Mouse (Mus musculus): ENCODE data around the gene Ubap1l. TPM values are rescaled to one million over a fixed set of nuclear protein-coding genes. Genes with fewer than 3 reads are reported as not detected.
"Not testable (repeated sequence)": the region's sequence is repeated elsewhere in the genome, so short reads cannot be mapped to it uniquely, and the experiment has no call there.

Ubap1l gene
- polyA plus RNA-seq, 1 experiment: 0.25 TPM

DNA sequence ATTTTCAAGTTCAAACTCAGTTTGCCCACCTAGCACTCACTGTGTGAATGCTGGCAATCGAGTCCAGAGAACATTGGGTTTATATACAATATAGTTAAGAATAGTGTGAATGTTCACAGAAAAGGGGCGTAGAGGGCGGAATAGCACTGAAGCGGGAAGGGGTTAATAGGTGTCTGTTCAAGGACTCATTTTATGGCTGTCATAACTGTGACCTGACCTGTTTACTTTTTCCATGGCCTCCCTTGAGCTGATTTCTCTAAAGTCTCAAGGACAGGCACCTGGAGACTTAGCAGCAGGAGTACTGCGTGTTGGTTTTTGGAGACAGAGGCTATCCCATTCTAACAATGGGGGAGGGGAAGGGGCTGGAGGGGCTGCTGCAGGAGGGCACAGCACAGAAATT, 26.9 kb upstream of the Ubap1l start:
- 84% methylated on average over 5 of the region's 5 CpGs for WGBS

DNA sequence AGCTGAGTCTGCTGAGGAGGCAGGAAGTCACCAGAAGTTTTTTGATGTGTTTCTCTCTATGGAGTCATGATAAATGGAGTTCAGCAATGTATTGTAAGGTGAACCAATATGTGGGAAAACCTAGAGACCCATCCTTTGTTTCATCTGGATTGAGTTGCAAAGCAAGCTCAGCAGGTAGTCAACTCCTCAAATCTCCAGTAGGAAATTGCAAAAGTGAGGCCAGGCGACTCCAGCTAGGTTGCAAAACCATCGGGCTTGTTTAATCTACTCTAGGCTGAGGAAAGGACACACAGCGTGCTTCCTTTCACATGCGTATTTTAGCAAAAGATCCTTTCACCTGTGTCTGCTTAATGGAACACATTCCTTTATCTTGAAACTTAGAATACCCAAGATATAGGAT, 21.7 kb upstream of the Ubap1l start:
- H3K36me3 ChIP-seq (ENCODE audit: control insufficient read depth, insufficient read depth, low read length): no peaks in the 10 kb centered on the region
- no peak for DNase-seq
- no peak overlapping the region for H3K27ac ChIP-seq (ENCODE audit: insufficient read depth, low read depth, low read length)
- no peaks in the 10 kb centered on the region for H3K4me1 ChIP-seq (ENCODE audit: control insufficient read depth, insufficient read depth, low read length)
- H3K4me3 ChIP-seq (ENCODE audit: insufficient read depth, low read depth, low read length): no peak overlapping the region
- TF ChIP-seq POLR2A (IDR thresholded peaks at IDR 0.05; ENCODE audit: low read depth, low read length): no peak
- no peak for TF ChIP-seq CTCF (conservative IDR thresholded peaks at IDR 0.05; ENCODE audit: insufficient read depth, insufficient read length, low read depth, low read length)
- 88% methylated on average over 4 of the region's 4 CpGs for WGBS
- H3K27me3 ChIP-seq (replicated peaks; ENCODE audit: control insufficient read depth, insufficient read depth, low read length): no peaks in the 10 kb centered on the region

More for the DNA sequence above, 26.9 kb upstream of the Ubap1l start:
- Histone ChIP-seq H3K4me1 (ENCODE audit: control insufficient read depth, insufficient read depth, low read length) (no peaks in the 10 kb centered on the region), H3K27ac (ENCODE audit: insufficient read depth, low read depth, low read length) (no peak overlapping the region), H3K36me3 (ENCODE audit: control insufficient read depth, insufficient read depth, low read length) (peaks cover 7% of the 10 kb centered on the region), H3K27me3 (replicated peaks; ENCODE audit: control insufficient read depth, insufficient read depth, low read length) (no peaks in the 10 kb centered on the region), H3K4me3 (ENCODE audit: insufficient read depth, low read depth, low read length) (no peak overlapping the region)
- DNase-seq: no peak
- TF ChIP-seq POLR2A (IDR thresholded peaks at IDR 0.05; ENCODE audit: low read depth, low read length) (no peak), CTCF (conservative IDR thresholded peaks at IDR 0.05; ENCODE audit: insufficient read depth, insufficient read length, low read depth, low read length) (no peak)

GRCm38 (mm10) chr9:65340414-65340813, 20.4 kb upstream of the Ubap1l start:
- TF ChIP-seq CTCF (conservative IDR thresholded peaks at IDR 0.05; ENCODE audit: insufficient read depth, insufficient read length, low read depth, low read length) (no peak), POLR2A (IDR thresholded peaks at IDR 0.05; ENCODE audit: low read depth, low read length) (no peak)
- H3K4me3 ChIP-seq (ENCODE audit: insufficient read depth, low read depth, low read length): no peak overlapping the region
- H3K36me3 ChIP-seq (ENCODE audit: control insufficient read depth, insufficient read depth, low read length): no peaks in the 10 kb centered on the region
- 86% methylated on average over 2 of the region's 2 CpGs for WGBS
- H3K27ac ChIP-seq (ENCODE audit: insufficient read depth, low read depth, low read length): no peak overlapping the region
- H3K4me1 ChIP-seq (ENCODE audit: control insufficient read depth, insufficient read depth, low read length): no peaks in the 10 kb centered on the region
- DNase-seq: no peak
- H3K27me3 ChIP-seq (replicated peaks; ENCODE audit: control insufficient read depth, insufficient read depth, low read length): no peaks in the 10 kb centered on the region

GRCm38 (mm10) chr9:65345439-65345838, 15.4 kb upstream of the Ubap1l start:
- H3K4me1 ChIP-seq (ENCODE audit: control insufficient read depth, insufficient read depth, low read length); H3K27me3 ChIP-seq (replicated peaks; ENCODE audit: control insufficient read depth, insufficient read depth, low read length); H3K36me3 ChIP-seq (ENCODE audit: control insufficient read depth, insufficient read depth, low read length); DNase-seq: not testable (repeated sequence)
- WGBS: 61% methylated on average over 11 of the region's 11 CpGs
- Histone ChIP-seq H3K4me3 (ENCODE audit: insufficient read depth, low read depth, low read length) (peak overlapping the region; percentile 78), H3K27ac (ENCODE audit: insufficient read depth, low read depth, low read length) (peak overlapping the region; percentile 84)

DNA sequence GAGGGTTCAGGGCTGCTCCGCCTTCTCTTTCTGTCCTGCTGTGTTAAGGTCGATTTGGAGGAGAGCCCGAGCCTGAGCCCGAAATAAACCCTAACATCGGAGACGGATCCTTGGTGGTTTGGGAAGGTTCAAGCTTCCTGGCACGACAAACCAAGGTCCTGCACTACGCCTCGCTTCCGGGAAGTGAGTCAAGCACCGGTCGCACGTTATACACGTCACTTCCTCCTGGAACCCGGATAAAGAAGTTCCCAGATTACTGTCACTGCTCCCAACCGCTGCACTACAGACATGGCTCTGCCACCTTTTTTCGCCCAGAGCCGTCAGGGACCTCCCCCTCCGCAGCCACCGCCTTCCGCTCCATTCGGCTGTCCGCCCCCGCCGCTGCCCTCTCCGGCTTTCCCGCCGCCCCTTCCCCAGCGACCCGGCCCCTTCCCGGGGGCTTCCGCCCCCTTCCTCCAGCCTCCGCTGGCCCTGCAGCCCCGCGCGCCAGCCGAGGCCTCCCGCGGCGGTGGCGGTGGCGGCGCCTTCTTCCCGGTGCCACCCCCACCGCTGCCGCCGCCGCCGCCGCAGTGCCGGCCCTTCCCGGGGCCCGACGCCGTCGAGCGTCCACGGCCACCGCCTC, 14.9 kb upstream of the Ubap1l start, which contains the start of gene Pdcd7:
Pdcd7 (plus strand) TSS at position 251 of the 622 bp plus-strand sequence.
- 1% methylated on average over 57 of the region's 59 CpGs for WGBS
- Histone ChIP-seq H3K4me3 (ENCODE audit: insufficient read depth, low read depth, low read length) (peak within 1 kb of the TSS; percentile 78), H3K27ac (ENCODE audit: insufficient read depth, low read depth, low read length) (peak within 1 kb of the TSS; percentile 84), H3K36me3 (ENCODE audit: control insufficient read depth, insufficient read depth, low read length) (no peaks in the 10 kb centered on the region), H3K4me1 (ENCODE audit: control insufficient read depth, insufficient read depth, low read length) (peaks cover 7% of the 10 kb centered on the region; the same call in 1 of the 2 replicates), H3K27me3 (replicated peaks; ENCODE audit: control insufficient read depth, insufficient read depth, low read length) (no peaks in the 10 kb centered on the region)
- TF ChIP-seq POLR2A (IDR thresholded peaks at IDR 0.05; ENCODE audit: low read depth, low read length) (peak; percentile 53), CTCF (conservative IDR thresholded peaks at IDR 0.05; ENCODE audit: insufficient read depth, insufficient read length, low read depth, low read length) (no peak)
- peak; percentile 97 for DNase-seq

- Histone ChIP-seq H3K36me3 (ENCODE audit: control insufficient read depth, insufficient read depth, low read length) (no peaks in the 10 kb centered on the region), H3K4me3 (ENCODE audit: insufficient read depth, low read depth, low read length) (peak overlapping the region; percentile 78), H3K4me1 (ENCODE audit: control insufficient read depth, insufficient read depth, low read length) (peaks cover 7% of the 10 kb centered on the region; the same call in 1 of the 2 replicates), H3K27ac (ENCODE audit: insufficient read depth, low read depth, low read length) (peak overlapping the region; percentile 66), H3K27me3 (replicated peaks; ENCODE audit: control insufficient read depth, insufficient read depth, low read length) (no peaks in the 10 kb centered on the region)
- under 1% methylated on average over 77 of the region's 77 CpGs for WGBS
- TF ChIP-seq POLR2A (IDR thresholded peaks at IDR 0.05; ENCODE audit: low read depth, low read length) (no peak), CTCF (conservative IDR thresholded peaks at IDR 0.05; ENCODE audit: insufficient read depth, insufficient read length, low read depth, low read length) (no peak)
- DNase-seq: peak; percentile 50
These were observed 14.2 kb upstream of the Ubap1l start for GRCm38 (mm10) chr9:65346476-65347111.

DNA sequence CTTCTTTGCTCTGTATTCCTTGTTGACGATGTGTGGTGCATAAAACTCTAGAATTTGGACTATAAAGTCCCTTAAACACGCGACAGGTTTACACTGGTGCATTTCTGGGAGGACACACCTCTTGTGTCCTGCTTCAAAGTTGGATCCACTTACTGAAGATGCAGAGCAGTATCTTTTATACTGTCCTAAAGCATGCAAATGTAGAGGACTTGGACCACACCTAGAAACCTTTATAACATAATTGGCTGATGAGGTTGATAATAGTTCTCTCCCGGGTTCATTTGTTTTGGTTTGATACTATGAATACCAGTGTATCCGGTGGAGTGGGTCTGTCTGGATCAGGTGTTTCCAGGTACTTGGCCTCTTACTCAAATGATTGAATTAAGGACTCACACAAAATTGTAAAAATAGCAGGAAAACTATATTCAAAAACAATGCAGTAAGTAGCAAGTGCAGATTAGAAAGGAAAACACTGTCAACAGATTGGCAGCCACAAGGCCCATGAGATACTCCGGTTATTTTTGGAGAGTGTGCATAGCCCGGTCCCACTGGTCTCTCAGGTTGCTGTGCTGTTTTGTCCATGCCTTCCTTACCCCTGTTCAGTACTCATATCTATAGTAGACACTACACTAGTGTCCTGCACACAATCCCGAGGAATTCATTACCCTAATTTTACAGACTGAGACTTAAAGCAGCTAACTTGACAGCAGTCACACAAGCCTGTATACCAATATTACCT, 13.6 kb upstream of the Ubap1l start:
- Histone ChIP-seq H3K4me1 (ENCODE audit: control insufficient read depth, insufficient read depth, low read length) (peaks cover 7% of the 10 kb centered on the region; the same call in 1 of the 2 replicates), H3K36me3 (ENCODE audit: control insufficient read depth, insufficient read depth, low read length) (no peaks in the 10 kb centered on the region), H3K27me3 (replicated peaks; ENCODE audit: control insufficient read depth, insufficient read depth, low read length) (no peaks in the 10 kb centered on the region), H3K27ac (ENCODE audit: insufficient read depth, low read depth, low read length) (peak overlapping the region; percentile 66; the same call in 1 of the 2 replicates), H3K4me3 (ENCODE audit: insufficient read depth, low read depth, low read length) (peak overlapping the region; percentile 78)
- WGBS: 24% methylated on average over 8 of the region's 8 CpGs
- TF ChIP-seq POLR2A (IDR thresholded peaks at IDR 0.05; ENCODE audit: low read depth, low read length) (no peak), CTCF (conservative IDR thresholded peaks at IDR 0.05; ENCODE audit: insufficient read depth, insufficient read length, low read depth, low read length) (no peak)
- no peak for DNase-seq
